Mouse (Mus musculus): ENCODE data around the gene Sptbn4.

Sptbn4 gene

DNA sequence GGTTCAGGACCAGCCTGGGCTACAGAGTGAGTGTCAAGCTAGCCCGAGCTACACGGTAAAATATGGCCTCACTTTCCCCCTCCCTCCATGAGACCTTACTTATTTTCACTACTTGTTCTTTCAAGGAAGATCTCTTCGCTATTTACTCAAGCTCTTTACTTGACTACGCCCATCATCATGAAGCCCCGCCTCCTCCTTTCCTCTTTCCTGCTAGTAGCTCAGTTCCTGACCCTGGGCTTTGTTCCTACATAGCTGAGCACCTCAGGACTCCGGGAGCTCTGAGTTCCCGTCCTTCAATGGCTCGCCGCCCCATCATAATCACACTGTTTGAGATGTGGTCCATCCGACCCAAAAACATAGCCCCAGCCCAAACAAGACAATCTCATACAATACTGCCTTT, 14.1 kb downstream of the Sptbn4 start:
- no peak for DNase-seq (ENCODE audit: low spot score)

DNA sequence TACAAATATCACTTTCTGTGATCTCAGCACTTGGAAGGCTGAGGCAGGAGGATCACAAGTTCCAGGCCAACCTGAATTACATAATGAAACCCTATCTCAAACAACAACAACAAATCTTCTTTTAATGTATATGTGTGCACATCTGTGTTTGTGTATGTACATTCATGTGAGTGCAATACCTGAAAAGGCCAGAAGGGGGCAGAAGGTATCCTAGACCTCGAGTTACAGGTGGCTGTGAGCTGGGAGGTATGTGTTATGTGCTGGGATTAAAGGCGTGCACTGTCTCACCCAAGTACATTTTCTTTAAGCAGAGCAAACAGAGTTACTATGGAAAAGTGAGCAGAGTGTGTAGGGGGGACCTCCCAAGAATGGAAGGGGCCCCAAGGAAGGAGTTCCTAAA, 18.4 kb downstream of the Sptbn4 start:
- no peak for DNase-seq (ENCODE audit: low spot score)

DNA sequence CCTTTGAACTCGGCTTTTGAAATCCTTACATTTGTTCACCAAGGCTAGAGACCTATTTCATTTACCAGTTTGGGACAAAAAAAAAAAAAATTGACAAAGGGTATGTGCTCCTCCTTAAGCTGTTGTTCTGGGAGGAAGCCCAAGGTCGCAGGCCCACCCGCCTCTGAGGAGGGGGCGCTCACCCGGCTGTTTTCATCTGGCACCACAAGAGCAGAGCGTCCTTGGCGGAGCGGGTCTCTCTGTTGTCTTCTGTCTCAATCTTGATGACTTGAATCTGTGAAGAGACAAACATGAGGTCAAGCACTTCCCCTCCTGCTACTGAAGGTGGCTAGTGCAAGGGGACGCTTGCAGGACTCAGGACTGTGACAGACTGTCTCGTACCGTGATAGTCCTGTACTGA, 19.5 kb downstream of the Sptbn4 start:
- DNase-seq (ENCODE audit: low spot score), result no peak

DNA sequence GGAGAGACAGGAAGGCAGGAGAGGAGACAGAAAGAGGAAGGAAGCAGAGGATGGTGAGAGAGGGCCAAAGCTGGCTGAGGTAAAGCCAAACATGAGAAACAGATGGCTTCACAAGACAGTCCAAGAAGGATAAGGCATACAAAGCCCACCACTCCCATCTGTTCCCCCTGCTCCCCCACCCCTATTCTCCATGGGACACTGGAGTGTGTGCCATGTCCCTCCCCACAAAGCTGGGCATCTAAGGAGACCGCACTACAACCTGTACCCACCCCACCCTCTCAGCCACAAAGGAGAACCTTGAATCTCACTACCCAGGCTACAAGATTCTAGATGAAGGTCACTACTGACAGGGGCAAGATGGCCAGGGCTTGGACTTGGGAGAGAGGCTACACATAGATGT, 20.1 kb downstream of the Sptbn4 start:
- DNase-seq (ENCODE audit: low spot score), result no peak

DNA sequence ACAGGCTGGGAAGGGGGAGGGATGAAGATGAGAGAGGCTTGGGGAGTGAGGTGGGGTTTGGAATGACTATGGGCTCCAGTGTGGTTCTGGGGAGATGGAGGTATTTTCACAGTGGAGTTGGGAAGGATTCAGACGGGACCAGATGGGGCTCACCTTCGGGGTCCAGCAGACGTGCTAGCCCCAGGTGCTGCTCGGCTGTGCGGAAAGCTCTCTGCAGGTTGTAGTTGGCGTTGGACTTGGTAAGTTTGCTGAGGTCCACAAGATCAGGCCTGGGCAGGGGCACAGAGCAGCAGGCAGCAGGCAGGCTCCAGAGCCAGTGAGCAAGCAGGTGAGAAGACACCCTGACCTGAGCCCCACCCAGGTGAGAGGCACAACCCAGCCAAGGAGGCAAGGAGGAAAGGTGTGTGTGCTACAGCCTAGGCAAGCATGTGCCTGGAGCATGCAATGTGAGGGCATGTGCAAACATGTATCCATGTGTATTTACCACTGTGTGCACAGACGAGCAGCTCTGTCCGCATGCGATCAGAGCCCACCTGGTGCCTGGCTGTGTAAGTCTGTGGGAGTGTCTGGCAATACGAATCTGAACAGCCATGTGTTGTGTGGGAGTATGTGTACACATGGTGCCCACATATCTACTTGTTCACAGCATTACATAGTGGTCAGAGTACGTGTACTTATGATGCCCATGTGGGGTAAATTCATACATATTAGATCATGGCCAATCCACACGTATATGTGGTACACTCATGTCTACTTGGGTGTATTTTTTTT, 23.7 kb downstream of the Sptbn4 start:
- DNase-seq (ENCODE audit: low spot score), result no peak

DNA sequence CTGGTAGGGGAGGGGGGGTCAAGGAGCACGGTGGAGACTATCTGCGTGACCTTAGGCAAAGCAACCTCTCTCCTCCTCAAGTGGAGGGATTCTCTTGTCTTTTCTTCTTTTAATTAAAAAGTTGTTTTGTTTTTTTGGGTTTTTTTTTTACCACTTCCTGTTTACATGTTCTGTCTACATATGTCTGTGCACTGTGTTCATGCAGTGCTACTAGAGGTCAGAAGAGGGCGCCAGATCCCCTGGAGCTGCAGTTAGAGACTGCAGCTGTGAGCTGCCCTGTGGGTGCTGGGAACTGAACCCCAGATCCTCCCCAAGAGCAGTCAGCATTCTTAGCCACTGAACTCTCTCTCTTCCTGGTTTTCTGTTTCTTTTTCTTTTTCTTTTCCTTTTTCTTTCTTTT, 28.4 kb downstream of the Sptbn4 start:
- DNase-seq (ENCODE audit: low spot score), result no peak

DNA sequence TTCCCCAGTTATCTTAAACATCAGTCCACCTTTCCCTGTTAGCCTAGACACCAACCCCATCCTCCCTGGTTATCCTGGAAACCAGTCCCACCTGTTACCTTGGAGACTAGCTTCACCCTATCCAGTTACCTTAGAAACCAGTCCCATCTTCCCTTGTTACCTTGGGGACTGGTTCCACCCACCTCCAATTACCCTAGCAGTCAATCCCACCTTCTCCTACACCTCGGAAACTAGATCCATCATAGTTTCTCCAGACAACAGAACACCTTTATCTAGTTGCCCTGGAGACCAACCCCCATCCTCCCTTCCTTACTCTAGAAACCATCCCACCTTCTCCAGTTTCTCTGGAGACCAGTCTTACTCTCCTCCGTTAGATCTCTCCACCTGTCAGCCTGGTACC, 30.3 kb downstream of the Sptbn4 start:
- DNase-seq (ENCODE audit: low spot score), result no peak

DNA sequence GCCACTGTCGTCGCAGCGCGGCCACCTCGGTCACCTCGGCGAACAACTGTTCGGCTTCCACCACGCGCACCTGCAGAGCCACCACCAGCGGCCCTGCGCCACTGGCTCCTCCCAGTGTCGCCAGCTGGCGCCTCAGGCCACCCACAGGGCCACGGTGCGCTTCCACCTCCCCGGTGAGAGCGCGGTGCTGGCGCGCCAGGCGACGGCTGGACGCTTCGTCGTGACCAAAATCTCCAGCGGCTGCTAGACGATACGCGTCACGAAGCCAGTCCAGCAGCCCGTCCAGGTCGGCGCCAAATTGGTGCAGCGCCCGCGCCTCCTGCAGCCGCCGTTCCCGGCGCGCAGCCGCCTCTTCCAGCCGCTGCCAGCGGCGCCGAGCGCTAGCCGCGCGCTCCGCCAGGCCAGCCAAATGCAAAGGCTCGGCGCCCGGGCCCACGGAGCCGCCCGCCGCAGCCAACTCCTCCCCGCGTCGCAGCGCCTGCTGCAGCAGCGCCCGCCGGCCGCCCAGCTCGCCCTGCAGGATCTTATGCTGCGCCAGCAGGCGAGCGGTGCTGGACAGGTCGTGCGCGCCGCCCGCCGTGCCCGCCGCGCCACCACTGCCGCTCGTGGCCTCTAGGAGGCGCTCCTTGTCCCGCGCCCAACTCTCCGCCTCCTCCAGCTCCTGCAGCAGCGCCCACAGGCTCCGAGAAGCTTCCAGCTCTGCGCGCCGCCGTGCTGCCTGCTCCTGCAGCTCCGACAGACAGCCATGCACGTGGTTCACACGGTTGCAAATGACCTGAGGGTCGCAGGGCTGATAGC, 38.9 kb downstream of the Sptbn4 start:
- DNase-seq (ENCODE audit: low spot score), result peak; percentile 37

DNA sequence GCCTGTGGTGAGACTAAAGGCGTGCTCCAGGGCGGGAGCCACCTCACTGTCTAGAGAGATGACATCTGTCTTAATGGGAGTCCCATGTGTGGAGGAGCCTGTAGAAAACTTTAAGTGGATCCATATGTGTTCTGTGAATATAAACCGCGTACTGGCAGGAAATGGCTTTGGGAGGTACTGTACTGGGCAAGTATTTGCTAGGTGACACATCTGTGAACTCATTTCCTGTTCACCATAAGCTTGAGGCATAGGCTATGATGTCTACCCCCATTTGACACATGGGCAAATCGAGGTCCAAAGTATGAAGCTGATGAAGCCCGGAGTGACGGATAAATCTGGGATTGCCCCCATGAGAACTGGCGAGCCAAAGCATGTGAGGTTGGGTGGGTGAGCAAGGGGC, 39.7 kb downstream of the Sptbn4 start:
- DNase-seq (ENCODE audit: low spot score), result no peak

DNA sequence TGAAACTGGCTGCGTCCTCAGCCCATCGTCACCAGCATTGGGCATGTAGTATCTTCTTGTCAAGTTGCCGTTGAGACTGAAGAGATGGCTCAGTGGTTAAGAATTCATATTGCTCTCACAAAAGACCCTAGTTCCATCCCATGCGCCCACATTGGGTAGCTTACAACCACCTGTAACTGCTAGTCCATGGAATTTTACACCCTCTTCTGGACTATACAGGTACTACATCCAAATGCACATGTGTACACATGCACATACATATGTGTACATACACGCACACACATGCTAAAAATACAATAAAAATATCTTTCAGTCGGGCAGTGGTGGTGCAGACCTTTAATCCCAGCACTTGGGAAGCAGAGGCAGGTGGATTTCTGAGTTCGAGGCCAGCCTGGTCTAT, 41.0 kb downstream of the Sptbn4 start:
- DNase-seq (ENCODE audit: low spot score), result no peak

DNA sequence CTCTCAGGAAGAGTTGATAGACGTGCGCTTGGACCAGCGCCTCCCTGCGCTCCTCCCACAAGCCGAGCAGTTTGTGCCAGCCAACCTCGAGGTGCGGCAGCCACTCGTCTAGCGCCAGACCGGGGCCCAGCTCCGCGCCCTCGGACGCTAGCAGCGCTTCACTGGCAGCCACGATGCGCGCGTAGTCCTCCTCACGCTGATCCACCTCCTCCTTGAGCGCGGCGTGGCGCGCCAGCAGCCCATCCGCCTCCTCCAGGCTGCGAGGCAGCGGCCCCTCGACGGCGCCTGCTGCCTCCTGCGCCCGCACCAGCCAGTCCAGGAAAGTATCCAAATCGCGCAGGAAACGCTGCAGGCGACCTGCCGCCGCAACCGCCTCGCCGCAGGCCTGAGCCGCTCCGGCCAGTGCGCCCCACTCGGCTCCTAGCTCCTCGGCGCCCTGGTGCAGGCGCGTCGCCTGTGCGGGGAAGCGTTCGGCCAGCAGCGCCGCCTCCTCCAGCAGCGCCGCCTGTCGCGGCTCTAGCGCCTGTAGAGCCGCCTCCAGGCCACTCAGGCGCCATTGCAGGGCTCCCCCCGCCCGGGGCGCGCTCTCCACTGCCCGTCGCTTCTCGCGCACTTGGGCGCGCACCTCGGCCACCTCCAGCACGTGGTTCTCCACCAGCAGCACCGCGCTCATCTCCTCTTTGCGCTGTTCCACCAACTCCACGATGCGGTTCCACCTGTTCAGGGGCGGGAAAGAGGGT, 43.1 kb downstream of the Sptbn4 start:
- no peak for DNase-seq (ENCODE audit: low spot score)

DNA sequence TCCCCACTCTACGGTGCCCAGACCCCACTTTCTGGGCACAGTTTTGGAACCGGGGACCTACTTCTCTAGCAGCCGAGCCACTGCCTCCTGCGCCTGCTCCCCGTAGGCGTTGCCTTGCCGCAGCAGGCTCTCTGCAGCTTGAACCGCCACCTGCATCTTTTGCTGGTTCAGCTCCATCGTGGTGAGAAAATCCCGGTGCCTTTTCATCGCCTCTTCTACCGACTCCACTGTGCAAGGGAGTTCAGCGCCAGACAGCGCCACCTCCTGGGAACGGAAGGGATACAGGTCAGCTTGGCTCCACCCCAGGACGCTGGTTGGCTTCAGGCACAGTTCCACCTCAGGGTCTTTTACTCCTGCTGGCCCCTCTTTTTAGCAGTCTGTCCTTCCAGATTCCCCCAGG, 44.8 kb downstream of the Sptbn4 start:
- peak; percentile 21 for DNase-seq (ENCODE audit: low spot score)

DNA sequence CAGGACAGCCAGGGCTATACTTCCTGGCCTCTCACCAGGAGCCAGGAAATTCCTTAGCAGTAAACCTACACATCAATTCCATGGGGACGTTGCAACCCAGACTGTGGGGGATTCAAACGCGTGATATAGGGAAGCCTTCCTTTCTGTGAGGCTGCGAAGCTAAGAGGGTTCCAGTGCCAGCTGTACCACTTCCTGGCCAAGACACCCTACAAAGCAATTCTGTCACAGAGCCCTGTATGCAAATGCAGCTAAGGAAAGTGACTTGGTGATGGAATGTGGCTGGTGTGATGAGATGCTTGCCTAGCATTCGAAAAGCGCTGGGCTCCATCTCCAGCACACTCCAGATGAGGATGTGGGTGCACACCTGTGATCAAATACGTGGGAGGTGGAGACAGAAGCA, 46.9 kb downstream of the Sptbn4 start:
- DNase-seq (ENCODE audit: low spot score), result no peak

DNA sequence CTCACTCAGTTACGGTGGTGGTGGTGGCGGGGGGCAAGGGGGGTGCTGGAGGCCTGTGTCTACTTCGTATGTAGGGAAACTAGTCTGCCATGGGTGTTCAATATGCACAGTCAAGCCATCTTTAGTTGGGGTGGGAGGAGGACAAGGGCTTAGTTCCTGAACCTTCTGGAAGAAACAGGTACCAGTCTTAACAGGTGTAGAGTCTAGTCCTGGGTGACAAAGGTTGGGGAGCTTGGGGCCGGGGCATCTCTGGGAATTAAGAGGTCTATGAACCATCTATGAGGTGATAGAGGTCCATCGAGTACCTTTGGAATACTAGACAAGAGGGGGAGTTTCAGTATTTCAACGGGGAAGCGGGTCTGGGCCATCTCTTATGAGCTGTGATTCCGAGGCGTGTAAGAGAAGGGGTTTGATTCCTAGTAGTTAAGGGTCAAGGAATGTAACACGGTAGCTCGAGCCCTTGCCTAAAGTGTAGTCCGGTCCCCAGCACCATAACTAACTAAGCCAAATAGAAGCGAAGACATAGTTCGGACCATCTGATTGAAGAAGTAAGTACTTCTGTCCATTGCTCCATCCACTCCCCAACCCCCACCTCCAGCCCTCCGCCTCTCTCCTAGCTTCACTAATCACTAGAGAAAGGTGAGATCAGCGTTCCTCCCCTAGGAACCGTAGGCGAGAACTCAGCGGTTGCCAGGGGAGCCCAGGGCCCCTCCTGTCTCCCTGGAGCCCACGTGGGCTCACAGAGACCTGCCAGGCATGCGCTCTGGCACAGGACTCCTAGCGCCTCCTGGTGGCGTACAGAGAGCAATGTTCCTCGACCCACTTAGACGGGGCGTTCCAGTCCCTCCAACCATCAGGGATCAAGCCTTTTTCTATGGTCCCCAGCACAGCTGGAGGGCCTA, 50.2 kb downstream of the Sptbn4 start:
- no peak for DNase-seq (ENCODE audit: low spot score)

DNA sequence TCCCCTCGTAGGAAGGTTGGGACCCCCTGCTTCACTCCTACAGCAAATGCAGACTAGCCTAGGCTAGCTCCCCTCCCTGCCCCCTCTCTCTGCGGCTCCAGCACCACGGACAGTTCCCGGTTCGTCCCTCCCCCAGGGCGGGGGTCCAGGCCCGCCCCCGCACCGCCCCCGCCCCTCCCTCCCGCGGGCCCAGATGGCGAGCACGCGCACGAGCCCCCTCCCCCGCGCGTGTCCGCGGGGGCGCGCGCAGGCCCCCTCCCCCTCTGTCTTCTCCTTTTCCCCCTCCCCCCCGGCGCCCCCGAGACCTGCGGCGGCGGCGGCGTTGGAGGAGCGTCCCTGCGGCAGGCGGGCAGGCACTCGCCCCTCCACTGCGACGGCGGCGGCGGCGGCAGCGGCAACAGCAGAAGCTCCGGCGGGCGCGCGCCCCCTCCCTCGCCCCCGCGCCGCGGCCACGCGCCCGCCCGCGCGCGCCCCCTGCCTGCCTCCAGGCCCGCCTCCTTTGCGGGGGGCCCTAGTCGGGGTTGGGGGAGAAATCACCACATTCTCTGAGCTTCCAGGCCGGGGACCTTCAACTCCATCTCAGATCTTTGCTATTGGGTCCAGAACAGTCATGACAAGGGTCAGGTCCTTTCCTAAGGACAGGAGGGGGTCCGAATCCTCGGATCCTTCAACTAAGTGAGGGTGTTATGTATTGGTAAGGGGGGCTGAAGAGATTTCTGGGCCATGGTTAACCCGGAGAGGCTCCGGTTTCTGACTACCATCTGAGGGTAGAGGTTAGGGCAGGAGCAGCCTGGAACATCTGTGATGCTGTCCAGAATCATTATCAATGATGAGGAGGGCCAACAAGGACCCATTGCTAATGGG, 51.1 kb downstream of the Sptbn4 start:
- DNase-seq (ENCODE audit: low spot score), result no peak

DNA sequence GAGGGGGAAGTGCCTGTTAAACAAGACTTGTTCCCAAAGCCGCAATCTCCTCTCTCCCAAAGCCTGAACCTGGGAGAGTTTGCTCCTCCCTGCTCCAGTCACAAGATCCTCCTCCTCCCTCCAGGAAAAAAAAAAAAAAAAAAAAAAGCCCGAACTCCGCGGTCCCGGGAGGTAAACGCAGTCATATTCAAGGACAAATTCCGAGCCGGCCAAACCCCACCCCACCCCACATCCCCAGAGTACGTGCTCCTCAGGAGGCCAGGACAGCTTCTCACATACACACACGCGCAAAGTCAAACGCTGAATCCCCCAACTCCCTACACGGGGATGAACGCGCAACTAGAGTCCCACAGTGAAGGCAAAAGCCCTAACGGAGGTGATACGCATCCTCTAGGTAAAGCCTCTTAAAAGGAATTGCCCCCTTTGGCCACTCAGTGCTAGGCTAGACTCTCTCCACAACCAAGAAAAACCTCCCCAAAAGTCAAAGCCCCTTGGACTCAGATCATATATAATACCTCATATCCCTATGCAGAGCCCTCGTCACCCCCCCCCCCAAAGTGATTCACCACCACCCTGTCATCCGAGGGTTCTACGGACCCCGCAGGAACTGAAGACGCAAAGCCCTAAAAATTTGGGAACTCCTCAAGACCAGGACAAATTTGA, 51.8 kb downstream of the Sptbn4 start:
- DNase-seq (ENCODE audit: low spot score), result no peak

DNA sequence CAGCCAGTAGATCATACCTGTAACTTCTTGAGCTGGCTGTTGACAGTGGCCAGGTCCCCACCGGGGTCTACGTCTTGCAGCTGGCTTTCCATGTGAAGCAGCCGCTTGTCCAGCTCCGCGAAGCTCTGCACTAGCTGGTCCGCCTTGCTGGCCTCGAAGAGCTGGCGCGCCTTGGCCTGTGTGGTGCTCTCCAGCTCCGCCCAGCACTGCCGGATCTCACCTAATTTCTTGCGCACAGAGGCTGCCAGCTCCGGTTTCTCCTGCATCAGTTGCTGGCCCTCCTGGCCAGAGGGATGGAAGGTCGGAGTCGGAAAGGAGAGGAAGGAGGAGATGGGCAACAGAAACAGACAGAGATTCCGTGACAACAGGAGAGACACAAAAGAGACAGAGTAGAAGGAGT, 56.1 kb downstream of the Sptbn4 start:
- no peak for DNase-seq (ENCODE audit: low spot score)

DNA sequence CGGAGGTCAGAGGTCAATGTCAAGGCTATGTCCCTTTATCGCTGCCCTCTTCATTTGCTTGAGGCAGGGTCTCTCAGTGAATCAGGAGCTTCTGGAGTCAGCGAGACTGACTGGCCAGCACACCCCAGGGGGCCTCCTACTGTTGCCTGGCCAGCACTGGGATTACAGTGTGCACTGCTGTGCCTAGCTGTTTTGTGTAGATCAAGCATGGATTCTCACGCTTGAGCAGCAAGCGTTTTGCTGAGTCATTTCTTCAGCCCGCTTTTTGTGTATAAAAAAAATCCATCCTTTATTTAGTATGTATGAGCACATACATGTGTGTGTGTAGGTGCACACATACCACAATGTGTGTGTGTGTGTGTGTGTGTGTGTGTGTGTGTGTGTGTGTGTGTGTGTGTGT, 58.3 kb downstream of the Sptbn4 start:
- DNase-seq (ENCODE audit: low spot score), result no peak

DNA sequence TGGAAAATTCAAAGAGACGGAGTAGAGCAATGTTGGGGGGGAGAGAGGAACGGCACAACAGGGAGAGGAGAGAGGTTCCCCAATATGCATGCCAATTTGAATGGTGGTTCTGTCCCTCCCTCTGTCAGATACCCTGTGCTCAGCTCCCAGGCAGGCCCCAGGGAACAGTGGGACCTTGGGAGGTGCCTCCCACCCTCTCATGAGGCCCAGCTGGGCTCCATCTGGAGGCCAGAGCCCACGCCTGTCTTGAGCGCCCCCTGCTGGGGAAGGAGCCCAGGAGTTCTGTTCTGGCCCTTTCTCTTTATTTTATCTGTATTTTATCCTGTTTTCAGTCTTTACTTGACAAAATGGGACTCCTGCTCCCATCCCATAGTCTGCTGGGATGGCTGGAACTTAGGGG, 62.8 kb downstream of the Sptbn4 start:
- DNase-seq (ENCODE audit: low spot score), result peak; percentile 47

DNA sequence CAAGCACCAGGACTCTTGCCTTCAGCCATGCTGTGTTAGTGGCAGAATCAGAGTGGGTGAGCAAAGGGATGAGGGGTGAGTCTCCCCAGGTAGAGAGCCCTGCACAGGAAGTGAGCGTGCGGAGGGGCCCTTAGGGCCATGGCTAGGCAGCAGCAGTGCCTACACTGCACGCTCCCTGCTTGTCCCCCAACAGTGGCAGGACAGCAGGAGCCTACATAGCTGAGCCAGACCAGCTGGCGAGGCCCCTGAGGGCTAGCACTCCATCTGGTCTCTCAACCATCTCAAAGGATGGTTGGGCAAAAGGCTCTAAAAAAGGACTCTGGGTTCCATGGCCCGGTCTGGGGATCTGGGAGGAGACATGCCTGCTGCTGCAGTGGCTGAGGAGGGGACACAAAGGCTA, 63.4 kb downstream of the Sptbn4 start:
- no peak for DNase-seq (ENCODE audit: low spot score)

All from spleen, adult 12 weeks (tissue).